Mouse (Mus musculus) CD8-positive naive resting alpha-beta T cell, adult 2 months (primary cell): ENCODE data around the gene Exo1.

Experiments
- DNase-seq, 2 experiments: peaks; one replicate each; pipeline ENCODE4 v3.0.0; 2022; ENCODE audit warnings: low read depth in 2 of 2, low spot score in 2 of 2

Exo1 gene

GRCm38 (mm10) chr1:175950421-175950820, 70.0 kb downstream of the Exo1 start:
- no peak for DNase-seq

GRCm38 (mm10) chr1:175950851-175951250, 70.5 kb downstream of the Exo1 start:
- no peak for DNase-seq

- no peak for DNase-seq
Measured at GRCm38 (mm10) chr1:175961786-175962185, 81.4 kb downstream of the Exo1 start.
